Mouse (Mus musculus) spleen, postnatal 4 days (tissue): ENCODE data around the gene Zdhhc25.

ENCODE experiments used
- DNase-seq, 2 experiments: peaks; one replicate each; pipeline ENCODE4 v3.0.0; 2022; ENCODE audit warnings: low spot score in 2 of 2

The Zdhhc25 gene

DNA sequence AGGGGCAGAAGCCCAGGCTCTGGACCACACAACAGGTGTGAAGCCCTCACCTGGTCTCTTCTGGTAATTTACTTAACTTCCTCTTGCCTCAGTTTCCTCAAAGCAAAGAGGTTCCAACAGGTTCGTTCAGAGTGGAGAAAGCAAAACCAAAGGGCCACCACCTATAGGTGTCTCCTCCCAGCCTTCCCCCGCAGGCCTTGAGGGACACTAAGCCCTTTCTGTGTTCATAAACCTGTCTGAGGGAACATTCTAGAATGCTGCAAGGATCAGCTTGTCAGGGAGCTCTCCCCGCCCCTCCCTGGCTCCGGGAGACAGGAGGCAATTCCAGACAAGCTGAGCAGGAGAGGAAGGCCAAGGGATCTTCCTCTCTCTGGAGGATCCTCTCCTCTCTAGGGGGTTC lies at the start of gene Zdhhc25:
Gene Zdhhc25 (plus strand): TSS at position 301 of the 400 bp plus-strand sequence.
- no peak for DNase-seq

DNA sequence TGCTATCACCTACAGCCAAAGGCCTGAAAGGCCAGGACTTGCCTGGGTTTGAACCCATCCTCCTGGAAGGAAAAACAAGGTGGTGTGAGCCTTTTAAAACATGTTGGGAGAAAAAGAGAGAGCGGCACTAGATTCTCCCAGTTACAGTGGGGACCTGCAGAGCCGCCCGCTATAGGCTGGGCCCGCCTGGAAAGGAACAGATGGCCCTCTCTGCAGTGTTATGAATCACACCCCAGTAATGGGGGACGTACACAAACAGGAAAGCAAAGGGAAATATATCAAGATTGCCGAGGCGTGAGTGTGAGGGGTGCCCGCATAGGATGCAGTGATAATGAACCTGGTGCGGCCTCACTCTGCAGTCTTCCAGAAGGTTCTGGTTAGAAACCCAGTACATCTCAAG lies 47.2 kb upstream of the Zdhhc25 start:
- DNase-seq = no peak

- no peak for DNase-seq
Measured at GRCm38 (mm10) chr15:88555476-88555875, 44.6 kb upstream of the Zdhhc25 start.

GRCm38 (mm10) chr15:88560637-88561036 lies 39.5 kb upstream of the Zdhhc25 start:
- no peak for DNase-seq

- no peak for DNase-seq
Measured at GRCm38 (mm10) chr15:88561058-88561730, 38.9 kb upstream of the Zdhhc25 start.

GRCm38 (mm10) chr15:88565307-88565706 lies 34.8 kb upstream of the Zdhhc25 start:
- no peak for DNase-seq

- no peak for DNase-seq
Measured at GRCm38 (mm10) chr15:88565806-88566205, 34.3 kb upstream of the Zdhhc25 start.

- DNase-seq = no peak
Measured at GRCm38 (mm10) chr15:88570697-88571096, 29.4 kb upstream of the Zdhhc25 start.

DNA sequence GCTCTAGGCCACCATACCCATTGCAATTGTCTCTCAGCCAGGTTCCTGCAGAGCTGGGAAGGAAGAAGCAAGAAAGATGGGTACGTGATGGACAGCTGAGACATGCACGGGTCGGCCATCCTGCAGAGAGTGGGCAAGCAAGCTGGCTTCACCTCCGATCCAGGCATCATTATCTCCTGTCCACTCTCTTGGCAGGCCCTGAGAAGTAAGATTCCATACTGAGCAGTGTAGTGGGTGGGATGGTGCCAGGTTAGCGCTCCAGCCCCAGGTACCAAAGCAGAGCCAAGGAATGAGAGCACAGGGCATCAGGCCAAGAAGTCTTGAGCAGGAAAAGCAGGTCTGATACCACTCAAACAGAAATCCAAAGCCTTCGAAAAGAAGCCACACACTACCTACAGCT lies 20.6 kb upstream of the Zdhhc25 start:
- DNase-seq = no peak

GRCm38 (mm10) chr15:88602496-88602895 lies 2.4 kb downstream of the Zdhhc25 start:
- no peak for DNase-seq

- DNase-seq = no peak
Measured at GRCm38 (mm10) chr15:88603091-88603732, 3.1 kb downstream of the Zdhhc25 start.

DNA sequence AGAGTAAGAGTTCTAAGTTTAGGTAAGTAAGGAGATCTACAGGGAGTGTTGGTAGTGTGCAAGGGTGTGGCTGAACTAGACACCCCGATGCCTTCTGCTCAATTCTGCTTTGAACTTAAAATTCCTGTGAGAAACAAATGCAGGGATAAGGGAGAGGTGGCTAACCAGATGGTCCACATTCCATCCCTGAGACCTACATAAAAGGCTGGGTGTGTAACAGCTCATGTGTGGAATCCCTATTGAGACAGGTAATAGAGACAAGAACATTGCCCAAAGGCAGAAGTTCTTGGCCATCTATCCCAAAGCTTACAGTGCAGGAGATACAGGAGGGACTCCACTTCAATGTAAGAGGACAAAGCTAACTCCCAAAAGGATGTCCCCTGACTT lies 3.6 kb downstream of the Zdhhc25 start:
- no peak for DNase-seq

DNA sequence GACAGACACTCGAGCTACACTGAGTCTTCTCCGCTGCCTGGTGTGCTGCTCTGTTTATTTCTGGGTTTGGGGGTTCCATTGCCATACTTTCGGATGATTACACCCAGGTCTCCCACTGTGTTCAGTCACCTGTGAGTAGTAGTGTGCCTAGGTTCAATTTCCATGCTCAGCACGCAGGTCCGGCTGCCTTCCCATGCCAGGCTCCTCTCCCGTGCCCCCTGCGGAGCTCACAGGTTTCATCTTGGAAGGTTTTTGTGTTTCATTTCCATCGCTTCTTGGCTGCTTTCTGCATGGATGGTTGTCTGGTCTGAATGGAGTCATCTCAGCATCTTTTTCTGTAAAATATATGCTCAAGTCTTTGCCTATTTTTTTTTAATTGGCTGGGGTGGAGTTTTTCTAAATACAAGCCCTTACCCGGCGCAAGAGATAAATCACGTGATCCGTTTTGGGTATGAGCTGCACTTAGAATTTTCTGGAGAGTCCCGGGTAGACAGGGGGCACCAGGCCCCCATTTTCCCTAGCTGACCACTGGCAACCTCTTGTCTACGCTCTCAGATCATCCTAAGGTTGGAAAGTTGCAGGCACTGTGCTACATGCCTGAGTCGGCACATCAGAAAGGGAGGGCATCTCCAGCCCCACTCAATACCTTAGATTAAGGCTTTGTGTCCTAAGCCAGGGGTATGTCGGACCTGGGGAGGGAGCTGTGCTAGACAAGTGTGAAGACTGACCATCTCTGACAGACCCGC lies 4.7 kb downstream of the Zdhhc25 start:
- no peak for DNase-seq

GRCm38 (mm10) chr15:88605415-88605785 lies 5.3 kb downstream of the Zdhhc25 start:
- no peak for DNase-seq

- no peak for DNase-seq
Measured at GRCm38 (mm10) chr15:88617125-88617524, 17.0 kb downstream of the Zdhhc25 start.

DNA sequence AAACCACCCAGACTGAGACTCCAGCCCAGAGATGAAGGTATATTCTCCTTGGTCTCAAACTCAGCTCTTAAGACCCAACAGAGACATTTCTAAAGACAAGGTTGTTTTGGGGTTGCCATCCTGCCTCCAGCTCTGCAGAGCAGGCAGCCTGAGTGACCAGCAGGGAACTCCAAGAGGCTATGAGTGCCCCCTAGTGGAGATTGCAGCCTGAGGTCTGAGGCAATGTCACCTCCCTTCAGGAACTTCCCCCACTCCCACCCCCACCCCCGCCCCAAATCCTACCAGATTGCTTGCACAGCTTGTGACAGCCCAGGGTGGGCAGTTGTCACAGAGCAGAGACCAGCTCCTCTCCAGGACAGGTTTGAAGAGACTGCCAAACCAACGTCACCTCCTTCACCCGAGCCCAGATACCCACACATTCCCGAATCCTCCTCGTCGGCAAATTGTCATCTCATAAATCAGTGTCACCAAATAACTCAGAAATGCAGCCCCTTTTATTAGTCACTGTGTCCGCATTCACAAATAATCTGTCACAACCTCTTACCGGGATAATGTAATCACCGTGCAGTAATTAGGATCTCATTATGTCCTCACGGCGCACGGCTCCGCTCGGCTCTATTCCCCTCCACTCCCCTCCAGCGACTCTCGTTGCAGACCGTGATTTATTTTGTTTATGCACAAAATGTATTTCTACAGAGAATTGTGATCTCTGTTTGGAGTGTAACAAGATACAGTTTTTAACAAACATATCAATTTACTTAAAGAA lies 18.1 kb downstream of the Zdhhc25 start:
- DNase-seq = no peak

DNA sequence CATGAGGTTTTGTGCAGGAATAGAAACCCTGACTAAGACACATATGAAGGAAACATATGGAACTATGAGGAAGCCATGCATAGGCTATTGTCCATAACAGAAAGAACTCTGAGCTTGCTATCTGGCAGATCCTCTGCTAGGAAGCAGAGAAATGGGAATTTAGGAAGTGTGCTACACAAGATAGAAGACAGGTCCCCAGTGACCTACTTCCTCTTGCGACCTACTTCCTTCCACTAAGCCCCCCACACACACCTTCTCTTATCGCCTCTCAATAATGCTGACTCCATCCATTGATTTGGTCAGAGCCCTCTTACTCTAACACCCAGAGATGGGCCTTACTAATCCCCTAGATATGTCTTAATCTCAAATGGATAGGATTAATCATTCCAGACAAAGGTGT lies 19.9 kb downstream of the Zdhhc25 start:
- no peak for DNase-seq

- DNase-seq = no peak
Measured at GRCm38 (mm10) chr15:88623891-88624290, 23.8 kb downstream of the Zdhhc25 start.

- DNase-seq = no peak
Measured at GRCm38 (mm10) chr15:88624874-88625277, 24.8 kb downstream of the Zdhhc25 start.

GRCm38 (mm10) chr15:88625303-88626066 lies 25.4 kb downstream of the Zdhhc25 start:
- no peak for DNase-seq

GRCm38 (mm10) chr15:88626886-88627488 lies 26.9 kb downstream of the Zdhhc25 start:
- DNase-seq = no peak
